ENCODE assay signal across 8 mouse cellular contexts in the genomic region with DNA sequence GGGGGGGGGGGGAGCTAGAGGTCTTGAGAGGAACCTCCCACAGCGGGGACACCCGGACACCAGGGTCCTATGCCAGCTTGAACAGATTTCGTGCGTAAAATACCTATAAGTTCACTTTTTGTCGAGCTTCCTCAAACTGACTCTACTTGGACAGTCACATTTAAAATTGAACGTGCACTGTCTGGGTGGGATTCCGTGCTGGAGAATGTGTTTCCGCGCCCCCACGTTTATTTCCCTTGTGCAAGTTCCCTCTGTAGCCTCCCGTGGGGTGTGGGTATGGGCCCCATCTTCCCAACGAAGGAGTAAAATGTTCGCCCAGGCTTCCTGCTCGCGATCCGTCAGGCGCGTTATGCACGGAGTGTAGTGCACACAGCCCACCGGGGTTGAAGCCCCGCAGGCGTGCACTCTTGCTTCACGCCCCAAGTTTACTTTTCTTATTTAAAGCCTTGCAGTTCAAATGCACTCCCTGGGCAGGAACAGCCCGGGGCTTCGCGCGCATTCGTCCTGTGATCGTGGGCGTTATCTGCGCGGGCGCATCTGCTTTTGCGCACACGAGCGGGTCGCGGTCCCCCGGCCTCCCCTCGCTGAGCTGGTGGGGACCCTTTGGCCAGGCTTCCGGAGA.
A peak's percentile ranks its signal among the peaks of the same experiment; 100 is the strongest.
DNase-seq lines count a peak whose midpoint lies in the region; ATAC-seq and TF ChIP-seq lines count a peak whose summit lies in the region.

No protein-coding gene starts in this region.

- TF ChIP-seq EP300 in heart, postnatal 0 days (IDR thresholded peaks at IDR 0.05; ENCODE audit: low read depth): no peak

- H3K4me1 ChIP-seq in heart, postnatal 0 days (ENCODE audit: control insufficient read depth, insufficient read depth): no peaks in the 10 kb centered on the region
- 0 out of 2 replicates have a peak, but pooled peaks cover 6% of the 10 kb centered on the region for H3K4me1 ChIP-seq in intestine, embryonic 15.5 days (replicated peaks)

- no peak for TF ChIP-seq CTCF in heart, postnatal 0 days (IDR thresholded peaks at IDR 0.05; ENCODE audit: low read depth)

- H3K27me3 ChIP-seq in heart, postnatal 0 days (ENCODE audit: control insufficient read depth, insufficient read depth, low read length): peaks cover 8% of the 10 kb centered on the region; the same call in 1 of the 2 replicates
- H3K27me3 ChIP-seq in intestine, embryonic 15.5 days (replicated peaks): no peaks in the 10 kb centered on the region

- WGBS in heart, postnatal 0 days: under 1% methylated on average over 39 of the region's 41 CpGs
- under 1% methylated on average over 41 of the region's 41 CpGs for WGBS in intestine, embryonic 15.5 days

- H3K9me3 ChIP-seq in heart, postnatal 0 days (replicated peaks; ENCODE audit: control insufficient read depth, low read length): no peaks in the 10 kb centered on the region
- H3K9me3 ChIP-seq in intestine, embryonic 15.5 days: no peaks in the 10 kb centered on the region

- peak overlapping the region; percentile 76 for H3K4me2 ChIP-seq in heart, postnatal 0 days (ENCODE audit: low read depth, low read length)
- H3K4me2 ChIP-seq in intestine, embryonic 15.5 days (replicated peaks): peak overlapping the region; percentile 92

- H3K9ac ChIP-seq in heart, postnatal 0 days (replicated peaks; ENCODE audit: low read depth, low read length): no peak overlapping the region
- H3K9ac ChIP-seq in intestine, embryonic 15.5 days: peak overlapping the region; percentile 23; the same call in 1 of the 2 replicates

- no peak for DNase-seq in heart, postnatal 0 days (ENCODE audit: low spot score)
- no peak for DNase-seq in heart, adult 18-20 months
- DNase-seq in embryo, embryonic 11 days: peak; percentile 47
- DNase-seq in naive thymus-derived CD4-positive, alpha-beta T cell, adult 2 months (ENCODE audit: low read depth): peak; percentile 35
- no peak for DNase-seq in layer of hippocampus, adult 9-11 months
- no peak for DNase-seq in thymus, postnatal 0 days (ENCODE audit: low spot score)
- DNase-seq in cerebellum, adult 9-11 months: no peak

- no peak overlapping the region for H3K27ac ChIP-seq in heart, postnatal 0 days (ENCODE audit: low read depth)
- H3K27ac ChIP-seq in intestine, embryonic 15.5 days: no peak overlapping the region

- H3K4me3 ChIP-seq in heart, postnatal 0 days (ENCODE audit: low read depth, low read length): peak overlapping the region; percentile 48
- H3K4me3 ChIP-seq in intestine, embryonic 15.5 days (replicated peaks): peak overlapping the region; percentile 47

- ATAC-seq in heart, postnatal 0 days (ENCODE audit: insufficient read depth, low read depth): no peak
- ATAC-seq in intestine, embryonic 15.5 days: 0 out of 2 replicates have a peak, but pooled peaks have one; percentile 28

- H3K36me3 ChIP-seq in heart, postnatal 0 days (replicated peaks; ENCODE audit: control insufficient read depth, insufficient read depth, low read length): no peaks in the 10 kb centered on the region
- H3K36me3 ChIP-seq in intestine, embryonic 15.5 days: no peaks in the 10 kb centered on the region

Comparison
In these comparisons a context has a peak if more than half of its experiments do, and no peak if none do; other contexts are left out.
1. DNase-seq: peak in embryo, embryonic 11 days (single experiment) and naive thymus-derived CD4-positive, alpha-beta T cell, adult 2 months (single experiment); none in heart, postnatal 0 days (single experiment), heart, adult 18-20 months (0 of 2), layer of hippocampus, adult 9-11 months (single experiment), thymus, postnatal 0 days (single experiment) and cerebellum, adult 9-11 months (single experiment).